Mouse (Mus musculus) brain, embryonic 14.5 days (tissue): ENCODE measurements around the gene Rap1a.
A peak's percentile ranks its signal among the peaks of the same experiment; 100 is the strongest.

Source experiments
- CTCF ChIP-seq: fragments of 200-500 bp; IDR thresholded peaks from 2 replicates; pipeline ENCODE4 v1.5.1; 2012; ENCODE audit warnings: inconsistent platforms, mild to moderate bottlenecking, moderate library complexity, borderline replicate concordance; ENCODE audit not compliant: insufficient read depth, insufficient read length; ENCODE audit errors: extremely low read depth
- POLR2A ChIP-seq: fragments of 200-500 bp; IDR thresholded peaks from 2 replicates; pipeline ENCODE4 v1.6.1; 2012; ENCODE audit warnings: mild to moderate bottlenecking, inconsistent platforms, borderline replicate concordance; ENCODE audit not compliant: poor library complexity, insufficient read depth, insufficient read length, severe bottlenecking; ENCODE audit errors: extremely low read depth

DNA sequence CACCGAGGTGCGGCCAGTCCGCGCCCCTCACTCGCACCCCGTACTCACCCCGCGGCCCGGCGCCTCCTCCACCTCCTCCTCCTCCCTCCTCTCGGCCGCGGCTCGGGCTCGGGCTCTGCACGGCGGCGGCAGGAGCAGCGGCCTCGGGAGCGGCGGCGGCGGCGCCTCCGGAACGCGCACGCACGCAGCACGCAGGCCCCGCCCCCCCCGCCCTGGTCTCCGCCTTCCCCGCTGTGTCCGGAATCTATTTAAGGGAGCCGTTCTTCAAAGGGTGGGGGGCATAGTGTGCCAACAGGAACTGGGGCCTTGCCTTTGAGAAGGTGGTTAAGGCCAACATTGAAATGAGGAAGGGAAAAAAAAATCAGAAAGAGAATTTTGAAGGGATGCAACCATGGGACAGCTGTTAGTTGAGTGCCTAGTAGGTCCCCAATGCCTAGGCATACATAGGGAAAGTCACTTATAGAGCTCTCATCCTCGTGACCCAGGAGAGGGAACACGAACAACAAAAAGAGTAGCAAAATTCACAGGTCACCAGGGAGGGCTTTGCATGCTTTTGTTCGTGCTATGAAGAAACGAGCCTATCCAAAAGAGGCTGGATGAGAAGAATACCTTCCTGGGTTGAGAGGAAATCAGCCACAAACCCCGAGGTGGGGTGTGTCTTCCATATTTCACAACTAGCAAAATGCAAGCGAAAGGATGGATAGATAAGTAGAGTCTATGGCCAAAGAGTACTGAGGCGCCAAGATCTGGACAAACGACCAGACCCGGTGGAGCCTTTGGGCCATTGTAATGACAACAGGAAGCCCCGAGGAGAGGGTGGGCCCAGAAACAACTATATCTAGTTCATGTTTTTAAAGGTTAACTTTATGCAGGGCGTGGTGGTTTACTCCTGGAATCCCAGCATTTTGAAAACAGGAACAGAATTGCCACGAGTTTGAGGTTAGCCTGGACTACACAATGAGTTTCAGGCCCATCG is at the start of gene Rap1a:
- TF ChIP-seq CTCF (no peak), POLR2A (peak; percentile 84)
